Mouse (Mus musculus) right cerebral cortex, adult 2 months (tissue): ENCODE data around the gene Odam.

ENCODE experiments used
- DNase-seq, 2 experiments: peaks; one replicate each; pipeline ENCODE4 v3.0.0; 2021 to 2022; ENCODE audit warnings: low spot score in 2 of 2

Odam gene

DNA sequence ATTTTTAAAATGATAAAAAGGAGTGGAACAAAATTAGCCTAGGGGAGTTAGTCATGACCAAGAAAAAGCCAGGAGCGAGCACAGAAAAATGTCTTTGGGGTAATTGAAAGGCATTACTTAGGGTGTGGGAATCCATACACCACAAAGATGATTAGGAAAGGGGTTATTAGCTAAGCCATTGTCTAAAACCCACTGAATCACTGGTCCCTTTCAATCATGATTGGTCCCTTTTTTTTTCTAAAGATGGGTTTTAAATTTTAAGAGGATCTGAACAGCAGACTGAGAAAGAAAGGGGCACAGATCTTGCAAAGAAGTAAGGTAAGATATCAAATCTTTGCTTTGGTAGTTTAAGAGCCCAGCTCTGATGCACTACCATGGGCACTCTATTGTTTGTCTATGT is at the start of gene Odam:
Gene Odam (plus strand): TSS at position 301 of the 400 bp plus-strand sequence.
- no peak for DNase-seq

DNA sequence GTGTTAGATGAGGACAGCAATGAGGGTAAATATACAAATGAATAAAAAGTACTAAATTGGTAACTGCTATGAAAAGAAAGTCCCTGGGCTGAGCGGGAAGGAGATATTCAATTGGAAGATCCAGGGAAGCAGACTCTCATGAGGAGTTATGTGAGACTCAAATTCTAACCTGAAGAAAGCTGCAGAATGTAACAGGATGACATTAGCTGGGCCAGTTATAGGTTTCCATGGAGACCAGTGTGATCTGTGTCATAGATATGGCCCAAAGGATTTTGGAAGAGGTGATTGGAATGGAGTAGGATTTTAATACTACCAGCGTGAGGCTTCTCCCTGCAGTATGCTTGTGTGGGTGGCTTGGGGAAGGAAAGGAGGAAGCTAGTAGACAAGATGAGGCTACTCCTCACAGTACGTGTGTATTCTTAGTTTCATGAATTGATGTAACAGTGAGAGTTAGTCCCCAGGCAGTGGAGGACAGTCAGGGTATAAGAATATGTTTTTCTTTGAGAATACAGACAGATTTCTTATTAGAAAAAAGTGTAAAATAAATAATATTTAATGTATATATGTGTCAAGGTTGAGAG is 29.6 kb upstream of the Odam start:
- peak; percentile 3 to 7 for DNase-seq

DNA sequence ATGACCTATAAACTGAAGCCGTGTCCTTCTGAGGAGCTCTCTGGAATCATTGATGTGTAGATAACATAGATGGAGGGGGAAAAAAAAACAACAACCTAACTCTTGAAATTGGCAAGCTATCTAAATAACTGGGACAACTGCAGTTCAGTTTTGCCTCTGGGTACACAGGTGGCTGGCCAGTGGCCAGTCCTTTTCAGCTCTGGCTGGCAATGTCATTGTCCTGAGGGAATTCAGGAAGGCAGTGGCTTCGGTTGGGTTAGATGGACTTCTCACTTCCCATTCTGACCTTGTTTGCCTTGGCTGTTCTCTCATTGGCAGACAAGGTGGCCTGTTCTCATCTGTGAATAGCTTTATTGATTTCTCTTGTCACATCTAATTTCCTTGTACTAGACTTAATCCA is 14.7 kb upstream of the Odam start:
- DNase-seq, result no peak

DNA sequence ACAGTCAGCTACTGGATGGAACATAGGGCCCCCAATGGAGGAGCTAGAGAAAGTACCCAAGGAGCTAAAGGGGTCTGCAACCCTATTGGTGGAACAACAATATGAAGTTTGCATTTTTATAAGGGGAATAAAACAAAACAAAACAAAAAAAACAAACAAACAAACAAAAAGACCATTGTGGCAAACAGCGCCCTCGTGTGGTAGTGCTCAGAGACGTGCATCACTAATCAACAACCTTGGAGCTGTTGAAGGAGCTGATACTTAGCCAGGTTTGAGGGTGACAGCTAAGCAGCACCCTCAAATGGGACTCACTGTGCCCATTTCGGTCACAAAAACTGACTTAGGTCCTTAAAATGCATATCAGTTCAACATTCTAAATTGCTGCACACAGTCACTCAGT is 13.4 kb upstream of the Odam start:
- DNase-seq, result no peak

DNA sequence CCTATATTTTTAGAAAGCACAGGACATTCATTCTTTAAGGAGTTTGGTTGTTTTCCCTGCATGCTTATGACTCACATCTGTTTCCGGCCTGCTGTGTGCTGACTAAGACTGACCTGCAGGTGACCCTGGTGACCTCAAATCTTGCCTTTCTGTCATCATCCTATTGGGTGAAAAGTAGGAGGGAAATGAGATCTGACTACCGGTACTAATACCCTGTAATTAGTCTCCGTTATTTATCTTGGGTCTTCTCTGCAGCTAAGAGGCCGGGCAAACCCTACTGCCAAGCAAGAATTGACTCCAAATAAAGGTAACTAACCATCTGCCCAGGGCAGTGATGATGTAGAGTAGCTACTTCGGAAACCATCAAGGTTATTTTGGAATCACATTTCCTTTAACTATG is 40.5 kb downstream of the Odam start, which contains the start of gene Csn3:
Gene Csn3 (plus strand): TSS at position 208 of the 400 bp plus-strand sequence.
- no peak for DNase-seq

DNA sequence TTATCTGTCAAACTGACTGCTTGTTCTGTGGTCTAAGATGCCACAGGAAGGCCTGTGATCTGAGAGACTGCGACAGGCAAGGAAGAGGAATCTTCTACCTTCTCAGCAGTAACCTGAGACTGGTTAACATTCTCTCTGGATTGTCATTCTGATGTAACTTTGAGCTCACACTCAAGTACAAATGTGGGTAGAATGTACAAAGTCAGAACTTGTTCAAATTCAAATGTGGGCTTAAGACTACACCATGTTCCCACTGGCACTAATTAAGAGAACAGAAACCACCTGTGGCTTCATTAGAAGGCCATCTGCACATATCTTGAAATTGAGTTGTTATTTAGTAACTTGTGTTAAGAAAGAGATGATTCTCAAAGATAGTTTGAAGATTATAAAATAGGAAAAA is 46.8 kb downstream of the Odam start:
- no peak for DNase-seq

DNA sequence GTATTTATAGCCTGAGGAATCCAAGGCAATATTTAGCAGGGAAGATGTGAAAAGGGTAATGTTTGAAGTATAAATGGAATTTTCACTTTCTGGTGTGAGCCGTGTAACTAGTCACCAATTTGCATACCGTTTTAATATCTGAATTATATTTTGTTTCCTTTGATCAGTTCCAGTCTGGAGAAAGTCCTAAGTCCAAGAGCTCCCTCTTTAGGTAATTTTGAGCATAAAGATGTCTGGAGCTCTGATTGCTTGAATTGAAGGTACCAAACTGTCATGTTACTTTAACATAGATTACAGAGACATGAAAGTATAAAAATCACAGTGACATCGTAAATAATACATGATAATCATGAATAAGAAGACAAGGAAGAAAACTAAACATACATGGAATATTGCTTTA is 55.9 kb downstream of the Odam start:
- no peak for DNase-seq

DNA sequence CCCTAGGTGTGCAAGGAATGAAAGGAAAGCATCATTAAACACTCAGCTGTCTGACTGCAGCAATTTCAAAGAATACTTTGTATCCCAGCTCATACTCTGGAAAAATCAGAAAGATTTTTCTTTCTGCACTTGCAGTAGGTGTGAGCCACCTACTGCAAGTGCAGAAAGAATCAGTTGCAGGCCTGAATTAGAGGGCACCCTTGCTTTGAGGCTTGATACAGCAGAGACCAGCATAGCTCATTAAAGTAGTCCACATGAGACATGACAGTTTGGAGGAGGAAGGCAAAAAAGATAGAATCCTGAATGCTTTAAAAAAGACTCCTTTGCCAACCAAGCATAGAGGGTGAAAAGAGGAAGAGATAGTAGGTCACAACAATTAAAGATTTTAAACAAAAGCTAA is 57.7 kb downstream of the Odam start:
- DNase-seq, result no peak
